Mouse (Mus musculus) cortical plate, adult 2 months (tissue): ENCODE measurements around the gene Gipc1.

Experiments
- CTCF ChIP-seq: fragments of 200-500 bp; IDR thresholded peaks from 2 replicates; pipeline ENCODE4 v1.5.1; 2011; ENCODE audit warnings: mild to moderate bottlenecking, control low read depth, low read length; ENCODE audit not compliant: insufficient read depth; ENCODE audit errors: extremely low read depth
- POLR2A ChIP-seq: fragments of 200-500 bp; IDR thresholded peaks from 2 replicates; pipeline ENCODE4 v1.6.1; 2011; ENCODE audit warnings: mild to moderate bottlenecking, low read length, control low read depth; ENCODE audit not compliant: insufficient read depth; ENCODE audit errors: extremely low read depth

DNA sequence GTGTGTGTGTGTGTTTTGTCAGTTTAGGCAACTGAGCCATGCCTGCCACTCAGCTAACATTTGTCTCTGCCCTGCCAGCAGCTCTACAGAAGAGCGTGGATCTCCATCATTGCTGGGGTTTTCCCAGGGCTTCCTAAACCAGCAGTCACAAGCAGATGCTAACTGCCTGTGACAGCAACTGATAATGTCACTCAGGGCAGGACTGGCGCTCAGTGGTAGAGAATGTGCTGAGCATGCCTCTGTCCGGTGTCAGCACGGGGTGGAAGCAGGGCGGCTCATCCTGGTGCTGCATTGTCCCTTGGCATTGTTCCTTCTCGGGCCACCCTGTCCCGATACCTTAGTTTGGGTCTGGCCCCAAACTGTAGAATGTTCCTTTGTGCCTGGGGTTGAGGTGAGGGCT is 28.9 kb upstream of the Gipc1 start:
- TF ChIP-seq POLR2A: no peak
- no peak for TF ChIP-seq CTCF
